Mouse (Mus musculus): ENCODE results near the gene Lpar5. TPM values are rescaled to one million over a fixed set of nuclear protein-coding genes. Genes with fewer than 3 reads are reported as not detected.
"Not testable (repeated sequence)": the region's sequence is repeated elsewhere in the genome, so short reads cannot be mapped to it uniquely, and the experiment has no call there.

The Lpar5 gene
- 10 to 100 TPM; 12.1 to 19.9 TPM for polyA plus RNA-seq (2017; shearing (Covaris generic))

DNA sequence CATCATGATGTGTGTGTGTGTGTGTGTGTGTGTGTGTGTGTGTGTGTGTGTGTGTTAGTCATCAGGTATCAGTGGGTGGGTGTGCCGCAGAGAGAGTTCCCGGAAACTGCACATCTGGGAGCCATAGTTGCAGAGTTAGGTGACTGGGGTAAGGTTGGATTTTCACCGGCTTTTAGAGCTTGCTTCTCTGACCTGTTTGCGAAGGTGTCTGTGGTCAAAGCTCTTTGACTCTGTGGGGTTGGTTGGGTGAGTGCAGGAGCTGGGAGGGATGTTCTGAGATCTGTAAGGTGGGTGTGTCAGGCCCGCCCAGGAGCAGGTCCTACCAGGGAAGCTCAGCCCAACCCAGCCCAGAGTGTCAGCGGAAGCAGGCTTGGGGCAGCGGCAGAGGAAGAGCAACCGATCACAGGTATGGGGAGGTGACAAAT is at the start of gene Lpar5:
Gene Lpar5, plus strand, starts transcription at position 350 of the 425 bp plus-strand sequence.
- peak; percentile 16 for ATAC-seq

DNA sequence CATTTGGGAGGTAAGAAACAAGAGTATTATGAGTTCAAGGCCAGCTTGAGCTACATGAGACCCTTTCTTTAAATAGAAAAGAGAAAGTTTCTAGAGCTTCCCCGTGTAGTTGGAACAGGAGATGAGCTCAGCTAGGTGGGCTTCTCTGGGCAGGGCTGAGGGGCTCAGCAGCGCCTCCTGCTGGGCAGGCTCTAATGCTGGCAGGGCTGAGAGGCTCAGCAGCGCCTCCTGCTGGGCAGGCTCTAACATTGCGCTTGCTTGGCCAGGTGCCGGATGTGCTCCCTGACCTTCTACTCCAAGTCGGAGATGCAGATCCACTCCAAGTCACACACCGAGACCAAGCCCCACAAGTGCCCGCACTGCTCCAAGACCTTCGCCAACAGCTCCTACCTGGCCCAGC is 37.2 kb upstream of the Lpar5 start:
- ATAC-seq, result peak; percentile 82

DNA sequence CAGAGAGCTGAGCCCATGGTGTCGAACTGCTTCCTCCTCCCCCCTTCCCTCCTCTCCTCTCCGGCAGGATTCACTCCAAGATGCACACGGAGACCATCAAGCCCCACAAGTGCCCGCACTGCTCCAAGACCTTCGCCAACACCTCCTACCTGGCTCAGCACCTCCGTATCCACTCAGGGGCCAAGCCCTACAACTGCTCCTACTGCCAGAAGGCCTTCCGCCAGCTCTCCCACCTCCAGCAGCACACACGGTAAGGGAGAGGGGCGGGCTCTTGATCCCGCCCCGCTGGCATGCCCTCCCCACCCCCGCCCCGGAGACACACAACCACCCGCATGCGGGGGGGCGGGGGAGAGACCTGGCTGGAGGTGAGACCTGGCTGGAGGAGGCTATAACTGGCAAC is 36.1 kb upstream of the Lpar5 start:
- ATAC-seq, result no peak

DNA sequence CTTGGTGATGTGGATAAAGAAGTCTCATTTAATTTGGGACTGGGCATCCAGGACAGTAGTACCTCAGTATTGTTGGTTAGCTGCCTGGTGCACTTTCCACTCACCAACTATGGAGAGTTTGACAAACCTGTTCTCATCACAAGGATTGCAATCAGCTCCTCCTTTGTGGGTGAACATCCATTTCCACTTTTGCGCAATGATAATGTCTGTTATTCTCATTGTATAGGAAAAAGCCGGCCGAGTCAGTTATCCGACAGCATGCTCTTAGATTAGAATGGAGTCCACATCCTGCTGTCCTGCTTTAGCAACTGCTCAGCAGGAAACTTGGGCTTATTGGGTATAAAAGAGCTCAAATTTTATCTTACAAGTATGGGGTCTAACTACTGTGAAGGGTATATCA is 29.1 kb upstream of the Lpar5 start:
- ATAC-seq, result no peak

DNA sequence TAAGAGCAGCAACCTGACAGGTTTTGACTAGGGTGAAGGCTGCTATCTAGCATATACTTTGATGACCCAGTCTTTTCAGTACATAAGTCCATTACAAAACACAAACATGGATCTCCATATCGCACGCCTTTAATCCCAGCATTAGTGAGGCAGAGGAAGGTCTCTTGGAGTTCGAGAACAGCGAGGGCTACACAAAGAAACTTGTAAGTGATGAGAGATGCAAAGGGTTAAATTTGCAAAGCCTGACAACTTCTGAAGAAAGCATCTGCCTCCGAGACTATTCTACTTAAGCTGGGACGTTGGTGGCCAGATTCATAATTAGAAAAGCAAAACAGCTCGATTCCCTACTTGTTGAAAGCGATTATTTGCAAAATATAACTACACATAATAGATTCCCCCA is 28.6 kb upstream of the Lpar5 start:
- peak; percentile 14 for ATAC-seq

DNA sequence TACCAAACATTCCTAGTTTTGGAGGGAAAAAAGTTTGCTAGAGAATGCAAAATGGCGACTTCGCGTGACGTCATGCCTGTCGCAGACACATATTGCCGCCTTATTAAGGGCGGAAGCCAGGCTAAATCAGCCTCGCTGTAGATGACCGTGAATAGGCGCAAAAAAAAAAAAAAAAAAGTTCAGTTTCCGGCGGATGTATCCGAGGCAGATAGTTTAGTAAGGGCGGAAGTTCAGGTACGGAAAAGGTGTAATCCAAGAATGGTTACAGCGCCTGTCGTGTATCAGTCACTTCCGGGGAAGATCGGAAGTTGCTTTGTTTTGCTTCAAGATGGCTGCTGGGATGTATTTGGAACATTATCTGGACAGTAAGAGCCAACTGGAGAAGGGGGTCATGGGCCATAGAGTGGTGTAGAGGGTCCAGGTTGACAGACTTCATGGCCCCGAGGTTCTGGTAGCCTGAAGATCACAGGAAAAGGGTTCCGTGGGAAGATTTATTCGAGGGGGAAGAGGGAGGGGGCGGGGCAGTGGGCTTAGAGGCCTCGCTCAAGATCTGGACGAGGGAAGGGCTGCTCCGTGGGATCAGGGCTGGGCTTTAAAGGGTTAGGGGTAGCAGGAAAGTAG is 28.1 kb upstream of the Lpar5 start, which contains the start of gene Ing4:
Gene Ing4, plus strand, starts transcription at position 228 of the 621 bp plus-strand sequence.
- peak; percentile 98 for ATAC-seq

DNA sequence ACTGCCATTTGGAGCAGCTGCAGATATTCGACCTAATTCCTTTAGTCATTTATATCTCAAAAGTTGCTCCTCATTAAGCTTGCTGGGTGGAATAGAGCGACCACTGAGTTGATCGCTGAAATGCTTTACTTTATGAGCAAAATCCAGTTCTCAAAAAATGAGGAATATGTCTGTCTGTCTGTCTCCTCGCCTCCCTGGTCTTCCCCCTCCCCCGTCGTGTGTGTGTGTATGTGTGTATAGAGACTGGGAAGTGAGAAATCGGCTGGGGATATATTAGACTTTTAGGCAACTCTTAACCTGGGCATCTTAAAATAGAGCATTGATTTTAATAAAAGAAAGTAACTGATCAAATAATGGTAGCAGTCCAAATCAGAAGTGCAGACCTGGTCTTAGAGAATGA is 27.5 kb upstream of the Lpar5 start:
- ATAC-seq, result no peak

DNA sequence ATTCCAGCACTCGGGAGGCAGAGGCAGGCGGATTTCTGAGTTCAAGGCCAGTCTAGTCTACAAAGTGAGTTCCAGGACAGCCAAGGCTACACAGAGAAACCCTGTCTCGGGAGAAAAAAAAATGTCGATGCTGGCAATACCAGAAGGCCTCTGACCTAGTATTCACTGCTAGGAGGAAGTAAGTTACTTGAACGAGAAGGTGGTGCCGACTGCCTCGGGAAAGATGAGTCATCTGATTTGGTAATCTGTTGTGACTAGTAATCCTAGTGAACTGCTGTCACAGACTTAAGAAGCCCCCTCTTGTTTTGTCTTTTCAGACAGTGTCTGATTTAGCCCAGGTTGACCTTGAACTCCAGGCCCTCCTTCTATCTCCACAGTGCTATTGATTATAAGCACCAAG is 26.7 kb upstream of the Lpar5 start:
- no peak for ATAC-seq

DNA sequence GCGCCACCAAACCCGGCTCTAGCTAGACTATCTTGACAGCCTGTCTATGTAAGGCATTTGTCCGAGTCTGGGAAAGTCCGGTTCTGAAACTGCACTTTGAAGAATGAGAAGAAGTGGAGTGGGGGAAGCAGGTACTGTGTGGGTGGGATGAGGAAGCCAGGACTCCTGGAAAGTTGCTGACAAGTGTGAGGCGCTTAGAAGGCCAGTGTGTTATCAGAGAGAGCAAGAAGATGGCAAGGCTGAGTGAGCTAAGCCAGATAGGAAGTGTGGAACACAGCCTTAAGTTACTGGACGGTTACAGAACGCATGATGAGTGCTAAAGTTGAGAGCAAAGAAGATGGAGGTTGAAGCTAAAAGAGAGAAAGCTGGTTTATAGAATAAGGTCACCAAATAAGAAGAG is 25.6 kb upstream of the Lpar5 start:
- no peak for ATAC-seq

DNA sequence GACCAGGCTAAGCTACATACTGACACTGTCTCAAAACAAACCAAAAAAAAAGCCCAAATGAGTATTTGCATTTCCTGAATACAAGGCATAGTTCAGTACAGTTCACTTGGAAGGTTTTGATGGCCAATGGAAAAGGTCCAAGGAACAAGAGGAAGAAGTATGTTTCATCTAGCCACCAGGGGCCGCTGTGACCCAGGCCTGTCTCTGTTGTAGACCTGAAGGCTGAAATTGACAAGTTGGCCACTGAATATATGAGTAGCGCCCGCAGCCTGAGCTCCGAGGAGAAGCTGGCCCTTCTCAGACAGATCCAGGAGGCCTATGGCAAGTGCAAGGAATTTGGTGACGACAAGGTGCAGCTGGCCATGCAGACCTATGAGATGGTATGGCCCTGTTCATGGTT is 21.0 kb upstream of the Lpar5 start:
- ATAC-seq, result peak; percentile 79

DNA sequence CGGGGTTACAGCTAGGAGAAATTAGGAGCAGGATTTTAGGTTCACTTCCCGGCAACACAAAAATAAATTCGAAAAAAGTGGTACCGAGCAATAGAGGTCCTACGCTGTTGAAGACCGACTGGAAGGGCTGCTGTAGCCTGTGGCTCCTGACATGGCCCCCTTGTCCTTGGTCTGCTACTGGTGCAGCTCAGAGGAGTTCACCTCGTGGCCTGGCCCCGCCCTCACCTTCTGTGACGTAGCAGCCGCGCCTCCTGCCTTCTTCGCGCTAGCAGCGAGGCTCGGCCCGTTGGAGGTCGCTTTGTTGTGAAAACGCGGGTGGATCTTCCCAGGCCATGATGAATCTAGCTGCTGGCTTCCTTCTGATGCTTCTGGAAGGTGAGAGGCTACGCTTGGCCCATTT is 18.0 kb upstream of the Lpar5 start, which contains the start of gene Acrbp:
Gene Acrbp, plus strand, starts transcription at position 12 of the 400 bp plus-strand sequence.
- ATAC-seq, result no peak

DNA sequence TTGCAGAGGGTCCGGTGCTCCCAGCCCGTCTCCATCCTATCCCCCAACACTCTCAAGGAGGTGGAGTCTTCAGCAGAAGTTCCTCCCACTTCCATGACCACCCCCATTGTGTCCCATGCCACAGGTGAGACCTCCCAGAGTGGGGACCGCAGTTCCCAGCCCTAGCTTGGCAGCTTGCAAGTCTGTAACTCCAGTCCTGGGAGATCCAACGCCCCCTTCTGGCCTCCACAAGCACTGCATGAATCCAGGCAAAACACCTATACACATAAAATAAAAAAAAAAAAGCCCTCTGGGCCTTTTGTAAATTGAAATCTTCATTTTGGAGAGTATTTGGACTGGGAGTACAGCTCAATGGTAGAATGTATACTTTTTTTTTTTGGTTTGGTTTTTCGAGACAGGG is 16.5 kb upstream of the Lpar5 start:
- ATAC-seq, result no peak

DNA sequence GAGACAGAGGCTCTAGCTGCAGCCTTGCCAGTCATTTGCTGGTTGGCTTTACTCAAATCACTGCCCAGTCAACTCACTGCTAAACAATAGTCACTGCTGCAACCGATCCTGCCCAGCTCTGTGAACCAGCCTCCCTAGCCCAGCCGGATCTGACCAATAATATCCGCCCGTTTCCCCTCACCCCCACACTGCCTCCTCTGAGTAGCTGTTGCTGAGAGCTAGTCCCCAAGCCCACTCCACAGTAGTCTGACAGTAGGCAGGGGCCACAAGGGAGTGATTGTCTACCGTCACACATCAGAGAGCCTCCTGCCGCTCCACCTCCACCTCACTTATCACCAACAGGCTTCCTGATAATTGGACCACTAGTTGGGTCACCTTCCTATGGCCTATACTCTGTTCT is 6.2 kb upstream of the Lpar5 start:
- ATAC-seq, result no peak

DNA sequence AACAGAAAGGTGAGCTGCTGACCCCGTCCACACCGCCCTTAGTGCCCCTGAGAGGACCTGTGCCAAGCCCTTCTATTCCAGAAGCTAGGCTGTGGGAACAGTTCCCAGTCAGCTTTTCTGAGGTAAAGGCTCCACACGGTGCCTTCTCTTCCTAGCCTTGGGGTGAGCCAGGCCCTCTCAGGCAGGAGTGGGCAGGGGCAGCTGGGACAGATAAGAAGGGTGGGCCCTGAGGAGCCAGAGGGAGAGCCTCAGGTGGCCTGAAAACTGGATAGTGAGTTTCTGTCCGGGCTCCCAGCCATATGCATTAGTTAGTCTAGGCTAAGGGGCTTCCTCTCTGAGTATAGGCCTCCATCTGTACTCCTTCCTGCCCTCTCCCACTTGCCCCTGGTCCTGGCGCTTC is 5.2 kb upstream of the Lpar5 start:
- ATAC-seq, result no peak

DNA sequence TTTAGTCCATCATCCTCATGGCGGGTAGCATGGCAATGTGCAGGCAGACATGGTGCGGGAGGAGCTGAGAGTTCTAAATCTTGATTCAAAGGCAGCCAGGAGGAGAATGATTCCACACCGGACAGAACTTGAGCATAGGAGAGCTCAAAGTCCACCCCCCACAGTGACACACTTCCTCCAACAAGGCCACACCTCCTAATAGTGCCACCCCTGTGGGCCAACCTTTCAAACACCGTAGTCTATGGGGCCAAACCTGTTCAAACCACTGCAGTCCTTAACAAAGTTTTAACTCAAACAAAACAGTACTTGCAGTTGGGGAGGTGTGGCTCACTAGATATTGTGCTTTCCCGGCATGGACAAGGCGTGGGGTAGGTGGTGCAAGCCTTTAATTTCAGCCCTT is 3.8 kb upstream of the Lpar5 start:
- no peak for ATAC-seq

DNA sequence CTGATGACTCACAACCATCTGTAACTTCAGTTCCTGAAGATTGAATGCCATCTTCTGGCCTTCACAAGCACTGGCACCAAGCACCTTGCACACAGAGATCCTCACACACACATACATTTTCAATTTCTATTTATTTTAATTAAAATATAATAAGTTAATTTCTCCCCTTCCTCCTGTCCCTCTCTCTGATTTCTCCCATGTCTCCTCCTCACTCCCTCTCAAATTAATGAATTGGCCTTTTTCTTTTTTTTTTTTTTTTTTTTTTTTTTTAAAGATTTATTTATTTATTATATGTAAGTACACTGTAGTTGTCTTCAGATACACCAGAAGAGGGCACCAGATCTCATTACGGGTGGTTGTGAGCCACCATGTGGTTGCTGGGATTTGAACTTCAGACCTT is 2.5 kb upstream of the Lpar5 start:
- not testable (repeated sequence) for ATAC-seq

DNA sequence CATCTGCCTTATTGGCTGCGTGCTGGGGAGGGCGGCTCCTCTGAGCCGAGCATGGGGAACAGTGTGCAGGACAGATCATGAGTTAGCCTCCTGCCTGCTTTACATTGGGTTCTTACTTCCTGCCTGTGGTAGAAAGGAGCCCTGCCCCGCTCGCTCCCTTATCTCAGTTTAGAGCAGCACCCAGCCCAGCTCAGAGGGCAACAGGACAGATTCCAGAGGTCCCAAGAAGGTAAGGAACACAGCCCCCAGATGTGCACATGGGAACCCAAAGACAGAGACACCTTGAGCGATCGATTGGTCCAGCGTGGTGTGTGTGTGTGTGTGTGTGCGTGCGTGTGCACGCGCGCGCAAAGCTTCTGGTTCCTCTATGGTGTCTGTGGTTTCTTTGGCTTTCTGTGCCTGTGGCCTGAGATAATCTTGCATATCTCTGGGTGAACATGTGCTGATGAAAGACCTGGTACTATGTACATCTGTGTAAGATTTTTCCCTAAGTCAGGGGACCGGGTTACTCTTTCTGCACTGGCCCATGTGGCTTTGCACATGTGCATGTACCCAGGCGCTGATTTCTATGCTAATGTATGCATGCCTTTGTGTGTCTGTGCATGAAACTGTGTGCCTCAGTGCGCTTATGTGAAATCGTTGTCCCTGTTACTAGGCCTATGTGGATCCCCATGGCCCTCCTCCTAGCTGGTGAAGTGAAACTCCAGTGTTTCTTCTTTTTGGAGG is 3.6 kb downstream of the Lpar5 start:
- ATAC-seq, result peak; percentile 89

DNA sequence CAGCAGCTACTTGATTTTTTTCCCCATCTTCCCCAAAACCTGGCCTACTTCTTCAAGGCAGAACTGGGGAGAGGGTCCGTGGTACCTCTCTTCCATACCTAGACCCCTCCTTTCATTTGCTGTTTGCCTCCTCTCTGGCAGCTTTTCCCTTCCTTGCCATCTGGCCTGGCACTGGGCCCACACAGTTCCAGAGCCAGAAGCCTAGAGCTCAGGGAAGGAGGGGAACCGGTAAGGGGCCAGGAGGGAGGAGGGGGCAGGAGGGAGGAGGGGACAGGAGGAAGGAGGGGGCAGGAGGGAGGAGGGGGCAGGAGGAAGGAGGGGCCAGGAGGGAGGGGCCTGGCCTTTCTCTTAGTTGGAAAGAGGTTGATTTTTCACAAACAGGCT is 4.2 kb downstream of the Lpar5 start:
- ATAC-seq, result no peak

DNA sequence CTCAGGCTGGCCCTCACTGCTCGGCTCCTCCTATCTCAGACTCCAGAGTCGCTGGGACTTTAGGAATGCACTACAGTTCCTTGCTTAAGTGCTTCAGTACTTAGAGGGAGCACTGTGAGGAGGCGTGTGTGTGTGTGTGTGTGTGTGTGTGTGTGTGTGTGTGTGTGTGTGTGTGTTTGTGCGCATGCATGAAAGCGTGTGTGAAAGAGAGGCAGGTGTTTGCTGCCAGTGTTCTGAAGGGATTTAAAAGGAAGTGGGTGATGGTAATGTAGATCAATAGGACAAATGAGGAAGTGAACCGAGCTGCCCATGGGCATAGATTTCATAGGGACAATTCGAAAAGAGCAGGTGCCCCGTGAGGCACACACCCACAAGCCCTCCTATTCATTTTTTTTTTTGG is 6.1 kb downstream of the Lpar5 start:
- ATAC-seq, result peak; percentile 27

DNA sequence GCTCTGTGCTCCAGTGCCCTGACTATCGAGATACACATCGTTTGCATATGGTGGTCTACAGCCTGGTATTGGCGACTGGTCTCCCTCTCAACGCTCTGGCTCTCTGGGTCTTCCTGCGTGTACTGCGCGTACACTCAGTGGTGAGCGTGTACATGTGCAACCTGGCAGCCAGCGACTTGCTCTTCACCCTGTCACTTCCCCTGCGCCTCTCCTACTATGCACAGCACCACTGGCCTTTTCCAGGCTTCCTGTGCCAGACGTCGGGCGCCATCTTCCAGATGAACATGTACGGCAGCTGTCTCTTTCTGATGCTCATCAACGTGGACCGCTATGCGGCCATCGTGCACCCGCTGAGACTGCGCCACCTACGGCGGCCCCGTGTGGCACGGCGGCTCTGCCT is 13.7 kb downstream of the Lpar5 start:
- ATAC-seq, result no peak

DNA sequence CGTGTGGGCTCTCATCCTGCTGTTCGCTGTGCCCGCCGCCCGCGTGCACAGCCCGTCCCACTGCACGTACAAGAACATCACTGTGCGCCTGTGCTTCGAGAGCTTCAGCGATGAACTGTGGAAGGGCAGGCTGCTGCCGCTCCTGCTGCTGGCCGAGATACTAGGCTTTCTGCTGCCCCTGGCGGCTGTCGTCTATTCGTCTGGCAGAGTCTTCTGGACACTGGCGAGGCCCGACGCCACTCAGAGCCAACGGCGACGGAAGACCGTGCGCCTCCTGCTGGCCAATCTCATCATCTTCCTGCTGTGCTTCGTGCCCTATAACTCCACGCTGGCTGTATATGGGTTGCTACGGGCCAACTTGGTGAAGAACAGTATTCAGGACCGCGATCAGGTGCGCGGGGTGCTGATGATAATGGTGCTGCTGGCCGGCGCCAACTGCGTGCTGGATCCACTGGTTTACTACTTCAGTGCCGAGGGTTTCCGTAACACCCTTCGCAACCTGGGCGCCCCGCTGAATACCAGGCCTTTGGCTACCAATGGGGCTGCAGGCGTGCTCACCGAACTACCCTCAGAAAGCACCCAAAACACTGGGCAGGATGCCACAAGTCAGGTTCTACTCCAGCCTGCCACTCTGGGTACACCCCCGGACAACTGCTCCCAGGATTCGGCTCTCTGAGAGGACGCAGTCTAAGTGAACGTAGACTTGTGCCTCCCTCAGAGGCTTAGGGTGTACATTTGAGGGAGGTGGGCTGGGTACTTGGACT is 14.3 kb downstream of the Lpar5 start:
- ATAC-seq, result no peak

DNA sequence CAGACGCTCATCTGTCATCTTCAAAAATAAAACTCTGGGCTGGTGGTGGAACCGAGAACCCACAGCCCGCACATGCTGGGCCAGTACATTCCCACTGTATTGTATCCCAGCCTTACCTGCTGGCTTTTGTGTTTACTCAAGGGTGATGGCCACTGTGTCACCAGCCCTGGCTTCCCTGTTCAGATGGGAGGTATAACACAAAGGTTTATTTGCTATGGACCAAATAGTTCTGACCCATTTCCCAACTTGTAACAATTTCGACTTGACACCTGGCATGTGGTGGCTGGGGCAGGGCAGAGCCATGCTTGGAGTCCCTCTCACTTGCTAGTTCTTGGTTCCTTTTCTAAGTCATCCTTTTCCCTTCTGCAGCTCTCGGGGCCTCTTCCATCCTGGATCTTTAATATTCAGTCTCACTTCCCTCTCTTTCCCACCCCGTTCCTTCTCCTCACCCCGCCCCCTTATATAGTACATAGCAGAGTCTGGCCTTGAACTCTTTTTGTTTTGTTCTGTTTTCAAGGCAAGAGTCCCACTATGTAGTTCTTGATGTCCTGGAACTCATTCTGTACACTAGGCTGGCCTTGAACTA is 15.2 kb downstream of the Lpar5 start:
- no peak for ATAC-seq

DNA sequence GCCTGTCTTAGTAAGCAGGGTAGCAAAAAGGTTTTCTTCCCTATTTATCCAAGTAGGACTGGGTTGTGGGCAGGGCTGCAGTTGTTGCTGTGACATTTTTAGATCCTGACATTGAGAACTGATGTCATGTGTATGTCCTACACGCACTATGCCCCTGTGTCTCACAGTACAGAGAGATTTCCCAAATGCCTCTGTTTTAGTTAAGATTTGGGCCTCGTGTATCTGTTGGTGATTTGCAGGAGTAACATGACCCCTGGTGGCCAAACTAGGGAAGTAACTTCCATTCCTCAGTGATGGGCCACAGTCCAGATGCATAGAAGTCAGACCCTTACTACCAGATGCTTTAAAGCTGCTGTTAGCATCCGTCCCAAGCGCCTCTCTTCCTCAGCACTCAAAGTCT is 16.7 kb downstream of the Lpar5 start:
- ATAC-seq, result peak; percentile 91

All from CD4-positive, CD25-positive, alpha-beta regulatory T cell, adult 4 months (primary cell).